Mouse (Mus musculus): ENCODE results near the gene Glb1l3. TPM values are rescaled to one million over a fixed set of nuclear protein-coding genes. Genes with fewer than 3 reads are reported as not detected.
"Not testable (repeated sequence)": the region's sequence is repeated elsewhere in the genome, so short reads cannot be mapped to it uniquely, and the experiment has no call there.

Gene Glb1l3
- not detected in 2 replicates for polyA plus RNA-seq (2012; ENCODE audit: insufficient read depth, low replicate concordance)

- Histone ChIP-seq H3K36me3 (replicated peaks; ENCODE audit: low read length) (no peaks in the 10 kb centered on the region), H3K4me3 (replicated peaks) (no peak within 1 kb of the TSS), H3K4me1 (peaks cover 5% of the 10 kb centered on the region), H3K27me3 (replicated peaks) (no peaks in the 10 kb centered on the region), H3K9me3 (peaks cover 6% of the 10 kb centered on the region; the same call in 1 of the 2 replicates)
- no peak for TF ChIP-seq GATA1 (IDR thresholded peaks at IDR 0.05; ENCODE audit: borderline replicate concordance, low read length)
- TF ChIP-seq FLI1 (IDR thresholded peaks at IDR 0.05; ENCODE audit: low read length), result no peak
These were observed at the start of gene Glb1l3 for GRCm38 (mm10) chr9:26860751-26861150. Gene Glb1l3 (minus strand): TSS chr9:26860890.

- H3K36me3 ChIP-seq (replicated peaks; ENCODE audit: low read length); H3K4me3 ChIP-seq (replicated peaks); H3K27me3 ChIP-seq (replicated peaks); H3K9me3 ChIP-seq; H3K4me1 ChIP-seq: not testable (repeated sequence)
These were observed 9.2 kb upstream of the Glb1l3 start for GRCm38 (mm10) chr9:26869856-26870255.

- no peaks in the 10 kb centered on the region for H3K36me3 ChIP-seq (replicated peaks; ENCODE audit: low read length)
- TF ChIP-seq GATA1 (IDR thresholded peaks at IDR 0.05; ENCODE audit: borderline replicate concordance, low read length), result no peak
- TF ChIP-seq FLI1 (IDR thresholded peaks at IDR 0.05; ENCODE audit: low read length), result no peak
- H3K4me3 ChIP-seq (replicated peaks), result no peak overlapping the region
- H3K9me3 ChIP-seq, result no peaks in the 10 kb centered on the region
- no peaks in the 10 kb centered on the region for H3K27me3 ChIP-seq (replicated peaks)
- H3K4me1 ChIP-seq, result no peaks in the 10 kb centered on the region
These were observed 29.6 kb downstream of the Glb1l3 start for GRCm38 (mm10) chr9:26831089-26831488.

- Histone ChIP-seq H3K36me3 (replicated peaks; ENCODE audit: low read length) (no peaks in the 10 kb centered on the region), H3K27me3 (replicated peaks) (no peaks in the 10 kb centered on the region), H3K4me3 (replicated peaks) (no peak overlapping the region), H3K9me3 (no peaks in the 10 kb centered on the region), H3K4me1 (no peaks in the 10 kb centered on the region)
- TF ChIP-seq FLI1 (IDR thresholded peaks at IDR 0.05; ENCODE audit: low read length) (no peak), GATA1 (IDR thresholded peaks at IDR 0.05; ENCODE audit: borderline replicate concordance, low read length) (no peak)
These were observed 40.7 kb downstream of the Glb1l3 start for GRCm38 (mm10) chr9:26819942-26820341.

GRCm38 (mm10) chr9:26808735-26809134 lies 52.0 kb downstream of the Glb1l3 start:
- no peaks in the 10 kb centered on the region for H3K36me3 ChIP-seq (replicated peaks; ENCODE audit: low read length)
- TF ChIP-seq FLI1 (IDR thresholded peaks at IDR 0.05; ENCODE audit: low read length), result no peak
- no peak for TF ChIP-seq GATA1 (IDR thresholded peaks at IDR 0.05; ENCODE audit: borderline replicate concordance, low read length)
- peaks cover 8% of the 10 kb centered on the region for H3K27me3 ChIP-seq (replicated peaks)
- H3K4me3 ChIP-seq (replicated peaks), result no peak overlapping the region
- H3K4me1 ChIP-seq, result peaks cover 8% of the 10 kb centered on the region
- H3K9me3 ChIP-seq, result peaks cover 3% of the 10 kb centered on the region; the same call in 1 of the 2 replicates

DNA sequence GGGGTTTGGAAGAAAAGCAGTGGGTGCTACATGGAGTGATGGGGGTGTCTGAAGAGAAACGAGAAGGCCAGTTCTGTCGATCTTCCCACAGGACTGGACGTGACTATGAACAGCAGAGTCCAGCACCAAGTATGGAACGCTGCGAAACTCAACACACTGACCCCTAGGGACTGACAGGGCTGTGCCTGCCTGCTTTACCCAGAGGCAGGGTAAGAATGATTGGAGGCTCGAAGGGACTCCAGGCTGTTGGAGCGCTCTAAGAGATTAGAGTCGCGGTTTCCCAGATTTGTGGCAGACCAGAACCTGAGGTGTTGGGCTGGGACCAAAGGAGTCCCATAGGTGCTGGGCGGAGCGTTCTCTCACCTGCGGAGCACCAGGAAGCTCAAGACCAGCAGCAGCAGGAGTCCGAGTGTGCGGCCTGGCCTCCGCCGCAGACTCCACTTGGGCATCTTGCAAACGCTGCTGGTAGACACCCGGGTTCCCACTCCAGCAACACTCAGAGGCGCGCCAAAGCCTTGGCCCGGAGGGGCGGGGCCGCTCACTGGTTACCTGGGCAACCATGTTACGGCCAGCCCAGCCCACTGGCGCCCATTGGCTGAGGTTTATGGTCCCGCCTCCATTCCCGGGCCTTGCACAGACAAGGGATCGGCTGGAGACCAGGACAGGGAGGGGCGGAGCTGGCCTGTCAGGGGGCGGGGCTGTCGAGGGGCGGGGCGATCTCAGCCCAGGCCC lies 54.6 kb downstream of the Glb1l3 start, which contains the start of gene Glb1l2:
Gene Glb1l2, minus strand, starts transcription at position 534 of the 732 bp plus-strand sequence.
- Histone ChIP-seq H3K27me3 (replicated peaks) (peaks cover 8% of the 10 kb centered on the region), H3K4me1 (peaks cover 8% of the 10 kb centered on the region), H3K4me3 (replicated peaks) (peak within 1 kb of the TSS; percentile 73), H3K36me3 (replicated peaks; ENCODE audit: low read length) (no peaks in the 10 kb centered on the region), H3K9me3 (peaks cover 3% of the 10 kb centered on the region; the same call in 1 of the 2 replicates)
- TF ChIP-seq GATA1 (IDR thresholded peaks at IDR 0.05; ENCODE audit: borderline replicate concordance, low read length) (no peak), FLI1 (IDR thresholded peaks at IDR 0.05; ENCODE audit: low read length) (no peak)

GRCm38 (mm10) chr9:26804321-26804720 lies 56.4 kb downstream of the Glb1l3 start:
- TF ChIP-seq FLI1 (IDR thresholded peaks at IDR 0.05; ENCODE audit: low read length), result no peak
- Histone ChIP-seq H3K9me3 (peaks cover 3% of the 10 kb centered on the region; the same call in 1 of the 2 replicates), H3K4me3 (replicated peaks) (no peak overlapping the region), H3K27me3 (replicated peaks) (peaks cover 8% of the 10 kb centered on the region), H3K4me1 (peaks cover 8% of the 10 kb centered on the region), H3K36me3 (replicated peaks; ENCODE audit: low read length) (no peaks in the 10 kb centered on the region)

GRCm38 (mm10) chr9:26800357-26800756 lies 60.3 kb downstream of the Glb1l3 start:
- Histone ChIP-seq H3K4me3 (replicated peaks) (no peak overlapping the region), H3K36me3 (replicated peaks; ENCODE audit: low read length) (no peaks in the 10 kb centered on the region), H3K4me1 (no peaks in the 10 kb centered on the region), H3K9me3 (no peaks in the 10 kb centered on the region), H3K27me3 (replicated peaks) (peaks cover 3% of the 10 kb centered on the region)
- TF ChIP-seq GATA1 (IDR thresholded peaks at IDR 0.05; ENCODE audit: borderline replicate concordance, low read length), result no peak
- no peak for TF ChIP-seq FLI1 (IDR thresholded peaks at IDR 0.05; ENCODE audit: low read length)

DNA sequence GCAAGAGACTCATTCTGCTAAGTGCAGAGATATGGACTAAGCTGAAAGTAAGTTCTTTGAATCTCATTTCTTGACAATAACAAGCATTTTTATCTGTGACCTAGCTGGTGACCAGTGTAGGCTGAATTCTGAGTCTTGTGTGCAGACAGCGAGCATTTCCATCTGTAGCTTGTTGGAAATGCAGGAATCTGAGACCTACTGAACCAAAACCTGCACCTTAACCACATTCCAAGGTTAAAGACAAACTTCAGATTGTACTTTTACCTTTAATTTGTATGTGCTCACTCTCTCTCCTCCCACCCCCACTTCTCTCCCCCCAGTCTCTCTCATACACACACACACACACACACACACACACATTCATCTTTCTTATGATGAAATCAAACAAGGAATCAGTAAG lies 62.0 kb downstream of the Glb1l3 start:
- Histone ChIP-seq H3K9me3 (no peaks in the 10 kb centered on the region), H3K4me1 (no peaks in the 10 kb centered on the region), H3K36me3 (replicated peaks; ENCODE audit: low read length) (no peaks in the 10 kb centered on the region), H3K27me3 (replicated peaks) (no peaks in the 10 kb centered on the region), H3K4me3 (replicated peaks) (no peak overlapping the region)
- no peak for TF ChIP-seq FLI1 (IDR thresholded peaks at IDR 0.05; ENCODE audit: low read length)
- TF ChIP-seq GATA1 (IDR thresholded peaks at IDR 0.05; ENCODE audit: borderline replicate concordance, low read length), result no peak

DNA sequence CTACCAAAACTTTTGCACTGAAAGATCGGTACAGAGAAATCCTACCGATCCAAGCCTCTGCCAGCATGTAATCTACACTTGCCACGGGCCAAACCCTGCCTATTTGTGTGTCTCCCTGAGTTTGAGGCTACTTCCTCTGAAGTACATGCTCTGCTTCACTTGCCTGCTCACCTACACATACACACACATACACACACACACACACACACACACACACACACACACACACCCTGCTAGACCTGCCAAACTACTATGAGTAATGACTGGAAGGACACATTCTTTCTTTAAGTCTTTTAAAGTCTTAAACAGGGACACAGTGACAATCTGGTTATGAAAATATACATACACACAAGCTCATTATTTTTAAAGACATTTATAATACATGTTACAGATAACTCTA lies 62.5 kb downstream of the Glb1l3 start:
- Histone ChIP-seq H3K27me3 (replicated peaks) (no peaks in the 10 kb centered on the region), H3K4me3 (replicated peaks) (no peak overlapping the region), H3K9me3 (no peaks in the 10 kb centered on the region), H3K36me3 (replicated peaks; ENCODE audit: low read length) (no peaks in the 10 kb centered on the region), H3K4me1 (no peaks in the 10 kb centered on the region)
- TF ChIP-seq GATA1 (IDR thresholded peaks at IDR 0.05; ENCODE audit: borderline replicate concordance, low read length) (no peak), FLI1 (IDR thresholded peaks at IDR 0.05; ENCODE audit: low read length) (no peak)

All from megakaryocyte, embryonic 14.5 days (primary cell).